In genomic region chr14:62878634-62879430, GRCm38 (mm10) we compare ENCODE assay signal across 10 mouse cellular contexts. TPM values are rescaled to one million over a fixed set of nuclear protein-coding genes. Genes with fewer than 3 reads are reported as not detected.
DNase-seq lines count a peak whose midpoint lies in the region; ATAC-seq and TF ChIP-seq lines count a peak whose summit lies in the region.
"Had no signal": no experiment of that assay in that cellular context is flagged by ENCODE, and none has a peak within 500 bp of the region (broad histone marks: within the 10 kb centered on the region; RNA-seq: fewer than 3 reads in every experiment).

No protein-coding gene starts in this region.

- H3K36me3 ChIP-seq in midbrain, embryonic 10.5 days = no peaks in the 10 kb centered on the region
- H3K36me3 ChIP-seq in midbrain, embryonic 14.5 days (ENCODE audit: control insufficient read depth, insufficient read depth, low read length) = no peaks in the 10 kb centered on the region
- no peaks in the 10 kb centered on the region for H3K36me3 ChIP-seq in hindbrain, embryonic 14.5 days (replicated peaks; ENCODE audit: control insufficient read depth, insufficient read depth)
- no peaks in the 10 kb centered on the region for H3K36me3 ChIP-seq in myocyte (ENCODE audit: control insufficient read depth, insufficient read depth)
- H3K36me3 ChIP-seq in intestine, embryonic 16.5 days (ENCODE audit: control insufficient read depth, insufficient read depth, low read length) = no peaks in the 10 kb centered on the region
- H3K36me3 ChIP-seq: heart, embryonic 15.5 days; neural tube, embryonic 12.5 days had no signal

- peak overlapping the region; percentile 77 for H3K27ac ChIP-seq in midbrain, embryonic 10.5 days (replicated peaks)
- H3K27ac ChIP-seq in midbrain, embryonic 14.5 days (replicated peaks; ENCODE audit: low read depth, low read length) = no peak overlapping the region
- peak overlapping the region; percentile 79 for H3K27ac ChIP-seq in hindbrain, embryonic 14.5 days
- no peak overlapping the region for H3K27ac ChIP-seq in intestine, embryonic 16.5 days (ENCODE audit: low read length)
- H3K27ac ChIP-seq: neural tube, embryonic 12.5 days had no signal

- H3K27me3 ChIP-seq in midbrain, embryonic 10.5 days (ENCODE audit: low read depth, poor library complexity, severe bottlenecking) = no peaks in the 10 kb centered on the region
- no peaks in the 10 kb centered on the region for H3K27me3 ChIP-seq in midbrain, embryonic 14.5 days (ENCODE audit: control insufficient read depth, insufficient read depth, low read length)
- H3K27me3 ChIP-seq in hindbrain, embryonic 14.5 days (ENCODE audit: control insufficient read depth, insufficient read depth, low read length) = no peaks in the 10 kb centered on the region
- no peaks in the 10 kb centered on the region for H3K27me3 ChIP-seq in myocyte (ENCODE audit: control insufficient read depth, insufficient read depth, insufficient read length)
- H3K27me3 ChIP-seq in intestine, embryonic 16.5 days (replicated peaks; ENCODE audit: control insufficient read depth, insufficient read depth, low read length) = no peaks in the 10 kb centered on the region
- H3K27me3 ChIP-seq: heart, embryonic 15.5 days; neural tube, embryonic 12.5 days had no signal

- no peak overlapping the region for H3K9ac ChIP-seq in midbrain, embryonic 14.5 days (replicated peaks; ENCODE audit: low read length)
- no peak overlapping the region for H3K9ac ChIP-seq in hindbrain, embryonic 14.5 days
- H3K9ac ChIP-seq in intestine, embryonic 16.5 days (ENCODE audit: low read depth, low read length) = no peak overlapping the region
- H3K9ac ChIP-seq: heart, embryonic 15.5 days; neural tube, embryonic 12.5 days had no signal

- H3ac ChIP-seq in myocyte (ENCODE audit: control insufficient read depth, insufficient read length) = no peak overlapping the region

- H3K4me1 ChIP-seq in midbrain, embryonic 10.5 days = peaks cover 64% of the 10 kb centered on the region
- H3K4me1 ChIP-seq in midbrain, embryonic 14.5 days (ENCODE audit: control insufficient read depth, insufficient read depth, low read length) = peaks cover 31% of the 10 kb centered on the region
- H3K4me1 ChIP-seq in hindbrain, embryonic 14.5 days (replicated peaks; ENCODE audit: control insufficient read depth, insufficient read depth, low read length) = peaks cover 40% of the 10 kb centered on the region
- 0 out of 2 replicates have a peak, but pooled peaks cover 16% of the 10 kb centered on the region for H3K4me1 ChIP-seq in intestine, embryonic 16.5 days (ENCODE audit: control insufficient read depth, insufficient read depth, low read length)

- no peak for TF ChIP-seq POLR2A in myocyte (IDR thresholded peaks at IDR 0.05; ENCODE audit: insufficient read length, low read depth)

- 62% methylated on average over 7 of the region's 7 CpGs for WGBS in midbrain, embryonic 10.5 days
- 67% methylated on average over 7 of the region's 7 CpGs for WGBS in midbrain, embryonic 14.5 days
- WGBS in hindbrain, embryonic 14.5 days = 62% methylated on average over 7 of the region's 7 CpGs
- 66% methylated on average over 7 of the region's 7 CpGs for WGBS in intestine, embryonic 16.5 days

- H3K79me2 ChIP-seq in myocyte (ENCODE audit: control insufficient read depth, insufficient read depth) = peaks cover 28% of the 10 kb centered on the region

- ATAC-seq in midbrain, embryonic 14.5 days (ENCODE audit: low FRiP score, low TSS enrichment) = no peak
- no peak for ATAC-seq in hindbrain, embryonic 14.5 days (ENCODE audit: low FRiP score)
- ATAC-seq in intestine, embryonic 16.5 days = no peak

- H3K4me3 ChIP-seq in midbrain, embryonic 10.5 days = no peak overlapping the region
- H3K4me3 ChIP-seq in midbrain, embryonic 14.5 days (replicated peaks; ENCODE audit: low read depth, low read length) = no peak overlapping the region
- H3K4me3 ChIP-seq in hindbrain, embryonic 14.5 days (replicated peaks; ENCODE audit: low read length) = no peak overlapping the region
- H3K4me3 ChIP-seq in myocyte = no peak overlapping the region
- H3K4me3 ChIP-seq in intestine, embryonic 16.5 days (ENCODE audit: low read length) = no peak overlapping the region
- H3K4me3 ChIP-seq: heart, embryonic 15.5 days; neural tube, embryonic 12.5 days had no signal

- no peaks in the 10 kb centered on the region for H3K9me3 ChIP-seq in midbrain, embryonic 10.5 days (replicated peaks)
- no peaks in the 10 kb centered on the region for H3K9me3 ChIP-seq in midbrain, embryonic 14.5 days (ENCODE audit: control insufficient read depth, low read length)
- H3K9me3 ChIP-seq in hindbrain, embryonic 14.5 days (ENCODE audit: control insufficient read depth, low read length) = no peaks in the 10 kb centered on the region
- H3K9me3 ChIP-seq in intestine, embryonic 16.5 days (ENCODE audit: control insufficient read depth, low read length) = no peaks in the 10 kb centered on the region
- H3K9me3 ChIP-seq: heart, embryonic 15.5 days; neural tube, embryonic 12.5 days had no signal

- DNase-seq in cerebellum, adult 9-10 months = peak; percentile 49
- no peak for DNase-seq in cerebellum, adult 11 months
- no peak for DNase-seq in midbrain, embryonic 10.5 days (ENCODE audit: low spot score)
- no peak for DNase-seq in midbrain, embryonic 14.5 days
- no peak for DNase-seq in hindbrain, embryonic 14.5 days (ENCODE audit: low spot score)
- DNase-seq in lung, adult 18-20 months = no peak

- no peak overlapping the region for H3K4me2 ChIP-seq in midbrain, embryonic 14.5 days (ENCODE audit: low read length)
- H3K4me2 ChIP-seq in hindbrain, embryonic 14.5 days (replicated peaks) = no peak overlapping the region
- peak overlapping the region; percentile 41 for H3K4me2 ChIP-seq in myocyte (ENCODE audit: low read depth)
- no peak overlapping the region for H3K4me2 ChIP-seq in intestine, embryonic 16.5 days (ENCODE audit: low read depth, low read length)

TF ChIP-seq in myocyte, 11 proteins besides CTCF, POLR2A, EP300 and RAD21:
- TF ChIP-seq REST (IDR thresholded peaks at IDR 0.05; ENCODE audit: insufficient read depth, insufficient read length) (no peak), E2F4 (IDR thresholded peaks at IDR 0.05; ENCODE audit: insufficient read depth) (no peak), POLR2AphosphoS2 (IDR thresholded peaks at IDR 0.05; ENCODE audit: insufficient read length, low read depth) (no peak), SRF (IDR thresholded peaks at IDR 0.05; ENCODE audit: control insufficient read depth, insufficient read length, low read depth) (no peak), MAX (IDR thresholded peaks at IDR 0.05; ENCODE audit: low read depth) (no peak), CEBPB (IDR thresholded peaks at IDR 0.05; ENCODE audit: insufficient read depth, poor library complexity, severe bottlenecking) (no peak)

RNA-seq across cellular contexts. Expression of gene Wdfy2, which starts 41.4 kb away (rescaled TPM):
- 14.8 and 15.5 TPM in 2 replicates for polyA plus RNA-seq in midbrain, embryonic 10.5 days (2016; fragmentation: Nextera tagmentation; extraction: Ambion mirVana)
- polyA plus RNA-seq in midbrain, embryonic 14.5 days (2014; fragmentation: Nextera tagmentation; extraction: Ambion mirVana) = 9.1 and 13.0 TPM in 2 replicates
- 11.0 and 12.0 TPM in 2 replicates for polyA plus RNA-seq in hindbrain, embryonic 14.5 days (2014; fragmentation: Nextera tagmentation; extraction: Ambion mirVana)
- polyA plus RNA-seq in myocyte (2012; fragmentation: generic; extraction: Trizol) = 4.4 TPM
- polyA plus RNA-seq in intestine, embryonic 16.5 days (2015; fragmentation: Nextera tagmentation; extraction: Ambion mirVana) = 3.1 and 3.8 TPM in 2 replicates

Comparison
In these comparisons a context has a peak if more than half of its experiments do, and no peak if none do; other contexts are left out.
1. H3K27ac ChIP-seq: peak in midbrain, embryonic 10.5 days (single experiment) and hindbrain, embryonic 14.5 days (single experiment); none in midbrain, embryonic 14.5 days (single experiment) and intestine, embryonic 16.5 days (single experiment).